Mouse (Mus musculus): ENCODE data around the gene Zmat3. TPM values are rescaled to one million over a fixed set of nuclear protein-coding genes. Genes with fewer than 3 reads are reported as not detected.

Gene Zmat3
- polyA plus RNA-seq (2012; rRNA removed), result 9.8 and 12.7 TPM in 2 replicates

DNA sequence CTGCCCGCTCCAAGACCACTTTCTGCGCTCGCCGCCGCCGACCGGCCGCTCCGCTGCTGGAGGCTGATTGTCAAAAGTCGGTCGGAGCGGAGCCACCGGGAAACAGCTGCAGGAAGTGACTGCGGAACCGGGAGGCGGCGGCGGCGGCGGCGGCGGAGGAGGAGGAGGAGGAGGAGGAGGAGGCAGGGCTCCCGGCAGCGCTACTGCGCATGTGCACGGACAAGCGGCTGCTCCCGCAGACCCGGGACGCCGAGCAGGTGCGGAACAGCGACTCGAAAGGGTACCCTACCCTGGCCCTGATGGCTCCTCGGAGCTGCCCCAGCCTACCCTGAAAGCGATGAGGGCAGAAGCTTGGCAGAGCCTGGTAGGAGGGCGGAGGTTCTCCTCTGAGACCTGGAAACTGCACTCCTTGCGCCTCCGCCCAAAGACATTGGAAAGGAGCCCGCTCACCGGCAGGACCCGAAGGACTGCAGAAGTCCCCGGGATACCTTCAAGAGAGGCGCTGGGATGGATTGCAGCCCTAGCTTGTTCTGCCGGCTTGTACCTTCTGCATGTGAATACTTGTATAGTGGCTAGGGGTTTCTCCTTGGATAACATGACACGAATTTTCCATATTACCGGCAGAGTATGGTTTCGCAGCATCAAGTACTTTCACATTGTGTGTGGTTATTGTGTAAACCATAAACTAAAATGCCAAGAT lies at the start of gene Zmat3:
TSS of gene Zmat3 (minus strand) at position 469 of the 700 bp plus-strand sequence.

DNA sequence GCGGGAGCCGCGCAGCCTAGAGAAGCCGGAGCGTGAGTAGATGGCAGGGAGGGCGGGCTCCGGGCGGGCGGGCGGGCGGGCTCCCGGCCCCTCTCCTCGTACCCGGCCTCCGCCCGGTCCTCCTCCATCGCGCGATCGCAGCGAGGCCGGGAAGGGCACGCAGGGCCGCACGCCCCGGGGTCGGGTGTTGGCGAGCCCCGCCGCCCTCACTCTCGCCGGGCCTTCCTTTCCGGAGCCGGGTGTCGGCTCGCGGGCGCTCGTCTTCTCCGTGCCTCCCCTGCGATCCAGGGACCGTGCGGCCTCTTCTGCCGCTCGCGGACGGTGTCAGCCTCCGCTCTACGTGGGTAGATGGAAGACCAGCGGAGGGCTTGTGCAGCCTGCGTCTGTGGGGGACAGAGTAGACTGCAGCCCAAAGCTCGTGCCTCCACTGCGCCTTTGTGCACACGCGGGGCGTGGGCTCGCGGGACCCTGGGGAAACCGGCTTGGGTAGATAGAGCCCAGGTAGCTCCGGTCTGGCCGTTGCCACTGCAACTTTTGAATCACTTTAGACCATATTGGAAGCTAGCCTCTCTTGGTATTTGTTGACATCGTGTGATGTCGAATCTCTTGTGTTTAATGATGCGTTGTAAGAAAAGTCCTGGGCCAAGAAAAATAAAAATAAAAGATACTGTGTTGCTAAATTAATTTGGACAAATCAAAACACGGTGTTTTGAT lies 31.8 kb upstream of the Zmat3 start, which contains the start of gene Pik3ca:
TSS of gene Pik3ca (plus strand) at position 211 of the 714 bp plus-strand sequence.

Other genes with a start within 250 kb of the Zmat3 start
- gene Pik3ca, start 31.7 kb upstream of the Zmat3 start, polyA plus RNA-seq (2012; rRNA removed), result 3.4 and 4.2 TPM in 2 replicates
- 0.26 and 0.43 TPM in 2 replicates for gene Kcnmb3, start 126.2 kb upstream of the Zmat3 start, polyA plus RNA-seq (2012; rRNA removed)
- 37.1 and 43.6 TPM in 2 replicates for gene Zfp639, start 144.2 kb upstream of the Zmat3 start, polyA plus RNA-seq (2012; rRNA removed)
- 9.8 and 11.9 TPM in 2 replicates for gene Mfn1, start 163.5 kb upstream of the Zmat3 start, polyA plus RNA-seq (2012; rRNA removed)